Mouse (Mus musculus) adrenal gland, postnatal 25 days (tissue): Measurements from ENCODE around the gene Dao. TPM values are rescaled to one million over a fixed set of nuclear protein-coding genes. Genes with fewer than 3 reads are reported as not detected.
A peak's percentile ranks its signal among the peaks of the same experiment; 100 is the strongest.

ENCODE experiments used
- DNase-seq: peaks from one replicate; pipeline ENCODE4 v3.0.0; 2021; ENCODE audit warnings: mixed read lengths
- long read RNA-seq: library from polyadenylated mRNA; stranded (forward); transcript quantifications from one replicate; pipeline ENCODE4 v2.0.0, GENCODE M21; 2021
- total RNA-seq: library from RNA; stranded (reverse); gene quantifications from 2 replicates; pipeline ENCODE4 v1.2.3, GENCODE M21; 2021

Dao gene
- total RNA-seq = not detected in 2 replicates
- long read RNA-seq = 0 reads

DNA sequence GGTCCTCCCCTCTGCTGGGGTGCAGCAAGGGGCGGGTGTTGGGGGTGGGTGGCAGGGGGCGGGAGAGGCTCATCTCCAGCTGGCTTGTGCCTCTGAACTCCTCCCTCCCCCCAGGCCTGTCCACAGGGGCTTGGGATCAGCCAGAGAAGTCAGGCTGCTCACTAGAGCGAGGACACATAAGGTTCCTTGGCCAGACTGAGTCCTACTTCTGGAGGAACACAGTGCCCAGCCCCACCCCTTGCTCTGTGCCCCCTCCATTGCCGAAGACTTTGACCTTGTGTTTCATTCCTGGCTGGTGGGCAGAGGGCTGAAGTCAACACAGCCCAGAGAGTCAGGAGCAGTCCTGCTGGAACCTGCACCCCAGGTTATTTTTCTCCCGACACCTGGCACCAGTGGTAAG is at the start of gene Dao:
Dao (plus strand) TSS at position 162 of the 400 bp plus-strand sequence.
- DNase-seq = no peak

GRCm38 (mm10) chr5:113954421-113954820 is 49.1 kb upstream of the Dao start:
- peak; percentile 84 for DNase-seq

GRCm38 (mm10) chr5:113955281-113955680 is 48.2 kb upstream of the Dao start:
- DNase-seq = no peak

GRCm38 (mm10) chr5:113955691-113956090 is 47.8 kb upstream of the Dao start:
- no peak for DNase-seq

DNA sequence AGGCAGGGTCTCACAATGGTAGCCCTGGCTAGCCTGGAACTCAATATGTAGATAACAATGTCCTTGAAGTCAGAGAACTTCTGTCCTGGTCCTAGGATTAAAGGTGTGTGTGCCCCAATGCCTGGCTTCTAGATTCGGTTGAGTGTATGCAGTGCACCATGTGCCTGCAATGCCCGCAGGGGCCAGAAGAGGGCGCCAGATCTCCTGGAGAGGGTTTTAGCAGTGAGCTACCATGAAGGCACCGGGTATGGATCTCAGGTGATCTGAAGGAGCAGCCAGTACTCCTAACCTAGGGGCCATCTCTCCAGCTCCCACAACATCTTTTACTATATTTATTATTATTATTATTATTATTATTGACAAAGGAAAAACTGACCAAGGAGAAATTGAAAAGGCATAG is 47.0 kb upstream of the Dao start:
- peak; percentile 89 for DNase-seq

GRCm38 (mm10) chr5:113959039-113959438 is 44.5 kb upstream of the Dao start:
- DNase-seq = no peak

GRCm38 (mm10) chr5:113960416-113960815 is 43.1 kb upstream of the Dao start:
- no peak for DNase-seq

- DNase-seq = no peak
These were observed 41.7 kb upstream of the Dao start for GRCm38 (mm10) chr5:113961776-113962175.

- no peak for DNase-seq
These were observed 38.5 kb upstream of the Dao start for GRCm38 (mm10) chr5:113964972-113965371.

- DNase-seq = no peak
These were observed 37.8 kb upstream of the Dao start for GRCm38 (mm10) chr5:113965659-113966185.

GRCm38 (mm10) chr5:113966452-113967150 is 36.9 kb upstream of the Dao start:
- no peak for DNase-seq

GRCm38 (mm10) chr5:113968371-113968770 is 35.1 kb upstream of the Dao start:
- DNase-seq = no peak

DNA sequence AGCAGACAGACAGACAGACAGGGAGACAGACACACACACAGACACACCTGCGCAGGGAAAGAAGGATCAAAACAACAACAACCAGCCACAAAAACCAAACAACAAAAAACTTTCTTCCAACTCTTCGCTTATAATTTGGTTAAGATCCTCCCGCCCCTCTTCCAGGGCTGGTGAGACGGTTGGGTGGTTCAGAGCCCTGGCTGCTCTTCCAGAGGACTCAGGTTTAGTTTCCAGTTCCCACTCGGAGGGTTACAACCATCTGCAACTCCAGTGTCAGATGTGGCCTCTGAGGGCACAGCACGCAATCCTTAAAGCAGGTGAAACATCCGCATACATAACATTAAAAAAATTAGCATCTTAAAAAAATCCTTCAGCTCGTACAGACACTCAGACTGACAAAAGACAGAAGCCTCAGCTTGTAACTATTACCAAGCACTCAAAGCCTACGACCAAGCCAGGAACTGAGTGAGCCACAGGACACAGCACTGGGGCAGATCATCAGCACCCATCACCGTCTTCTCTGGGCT is 32.0 kb upstream of the Dao start:
- DNase-seq = no peak

DNA sequence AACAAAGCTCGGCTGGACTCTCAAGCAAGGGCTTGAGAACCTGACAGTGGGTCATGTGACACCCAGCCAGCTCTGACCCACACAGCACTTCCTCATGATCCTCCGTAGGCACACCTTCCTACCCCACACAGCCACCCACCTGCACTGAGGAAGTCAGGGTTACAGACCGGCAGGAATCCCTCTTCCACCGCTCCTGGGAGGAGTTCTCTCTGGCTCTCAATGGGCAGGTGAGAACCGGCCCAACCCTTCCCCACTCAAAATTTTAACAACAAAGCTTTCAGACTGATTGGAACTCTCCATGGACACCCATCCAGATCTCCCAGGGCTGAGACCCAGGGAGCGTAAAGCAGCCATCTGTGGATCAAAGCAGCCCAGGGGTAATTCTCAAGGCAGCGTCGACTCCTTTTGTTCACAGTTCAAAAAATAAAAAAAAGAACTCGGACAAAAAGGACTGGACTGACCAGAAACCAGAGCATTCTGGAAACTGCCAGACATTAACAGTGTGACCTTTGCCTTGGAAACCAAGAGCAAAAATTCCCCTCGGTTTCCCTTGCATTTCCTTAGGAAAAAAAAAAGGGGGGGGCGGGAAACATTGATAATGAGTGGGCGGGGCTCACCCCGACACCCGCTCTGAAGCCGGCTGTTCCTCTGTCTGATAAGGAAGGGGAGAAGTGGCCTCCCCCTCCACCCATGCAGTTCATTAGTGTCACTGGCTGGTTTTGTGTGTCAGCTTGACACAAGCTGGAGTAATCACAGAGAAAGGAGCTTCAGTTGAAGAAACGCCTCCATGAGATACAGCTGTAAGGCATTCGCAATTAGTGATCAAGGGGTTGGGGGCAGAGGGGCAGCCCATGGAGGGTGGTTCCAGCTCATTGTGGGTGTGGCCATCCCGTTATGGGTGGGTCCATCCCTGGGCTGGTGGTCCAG is 30.7 kb upstream of the Dao start:
- DNase-seq = no peak

DNA sequence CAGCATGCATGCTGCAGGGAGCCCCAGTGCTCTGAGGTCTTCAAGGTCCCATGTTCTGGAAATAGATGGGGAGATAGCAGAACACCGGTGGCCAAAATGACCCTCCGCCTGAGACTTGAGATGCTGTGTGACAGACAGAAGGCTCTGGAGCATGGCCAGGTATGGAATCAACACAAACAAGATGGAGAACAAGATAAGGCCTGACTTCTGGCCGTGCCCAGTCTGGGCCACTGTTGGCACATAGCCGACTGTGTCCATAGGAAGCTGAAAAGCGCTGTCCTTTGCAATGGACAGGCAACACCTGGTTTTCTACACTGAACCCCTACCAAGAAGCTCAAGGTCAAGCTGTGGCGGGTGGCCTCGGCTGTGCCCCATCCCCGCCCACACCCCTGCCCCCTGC is 29.7 kb upstream of the Dao start:
- no peak for DNase-seq

DNA sequence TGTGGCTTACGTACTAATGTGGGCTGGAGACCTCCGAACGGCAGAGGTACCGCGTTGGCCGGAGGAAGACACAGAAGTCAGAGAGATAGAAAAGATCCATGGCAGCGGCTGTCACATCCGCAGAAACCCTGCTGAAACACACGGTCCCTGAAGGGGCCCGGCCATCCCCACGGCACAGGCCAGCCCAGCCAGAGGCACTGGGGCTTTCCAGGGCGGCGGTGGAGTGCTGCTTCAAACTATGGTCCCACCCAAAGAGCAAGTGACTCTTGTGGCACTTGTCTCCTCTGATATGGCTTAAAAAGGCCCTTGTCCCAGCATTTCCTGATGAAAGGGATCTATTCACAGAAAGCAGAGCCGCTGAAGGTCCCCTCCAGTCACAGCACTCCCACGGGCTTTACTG is 28.9 kb upstream of the Dao start:
- DNase-seq = no peak

DNA sequence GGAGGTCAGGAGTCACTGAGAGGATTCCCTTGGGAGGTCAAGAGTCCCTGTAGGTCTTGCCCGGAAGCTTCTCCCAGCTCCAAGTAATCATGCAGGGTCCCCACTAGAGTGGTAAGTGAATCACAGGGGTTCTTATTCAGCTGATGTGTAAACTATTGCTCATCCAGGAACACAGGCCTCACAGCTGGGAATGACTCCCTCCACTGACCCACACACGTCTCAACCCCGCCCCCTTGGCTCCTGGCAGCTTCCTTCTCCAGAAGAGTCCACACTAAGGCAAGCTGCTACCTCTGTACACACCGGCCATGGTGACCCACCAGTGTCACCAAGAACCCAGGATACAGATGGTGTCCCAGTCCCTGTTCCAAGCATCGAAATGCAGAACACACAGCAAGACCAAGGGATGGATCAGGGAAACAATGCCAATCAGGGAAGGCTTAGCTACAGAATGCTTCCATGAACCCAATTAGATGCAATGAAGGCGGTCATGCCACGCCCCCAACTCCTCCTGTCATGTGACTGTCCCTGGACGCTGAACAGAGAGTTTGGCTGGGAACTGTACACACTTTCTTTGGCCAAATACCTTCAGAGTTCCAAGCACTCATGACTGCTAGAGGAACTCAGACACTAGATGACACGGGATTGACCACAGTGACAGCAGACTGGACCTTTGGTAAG is 27.8 kb upstream of the Dao start:
- DNase-seq = peak; percentile 73

- DNase-seq = no peak
These were observed 26.9 kb upstream of the Dao start for GRCm38 (mm10) chr5:113976597-113976996.

GRCm38 (mm10) chr5:113977309-113977708 is 26.2 kb upstream of the Dao start:
- no peak for DNase-seq

DNA sequence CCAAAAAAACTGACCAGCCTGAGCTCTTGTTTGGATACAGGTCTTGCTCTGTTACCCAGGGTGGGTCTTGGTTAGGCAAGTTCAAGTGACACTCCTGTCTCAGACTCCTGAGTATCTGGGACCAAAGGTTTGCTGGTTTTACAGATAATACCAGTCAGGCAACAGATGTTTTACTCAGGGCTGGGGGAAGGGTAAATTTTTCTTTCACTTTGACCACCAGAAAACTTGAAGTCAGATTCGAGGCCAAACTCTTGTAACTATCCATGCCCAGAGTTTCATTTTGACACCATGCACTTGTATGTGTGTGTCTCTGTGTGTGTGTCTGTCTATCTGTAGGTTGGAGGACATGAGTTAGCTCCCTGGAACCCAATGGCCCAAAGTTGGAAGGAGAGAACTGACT is 23.0 kb upstream of the Dao start:
- no peak for DNase-seq

DNA sequence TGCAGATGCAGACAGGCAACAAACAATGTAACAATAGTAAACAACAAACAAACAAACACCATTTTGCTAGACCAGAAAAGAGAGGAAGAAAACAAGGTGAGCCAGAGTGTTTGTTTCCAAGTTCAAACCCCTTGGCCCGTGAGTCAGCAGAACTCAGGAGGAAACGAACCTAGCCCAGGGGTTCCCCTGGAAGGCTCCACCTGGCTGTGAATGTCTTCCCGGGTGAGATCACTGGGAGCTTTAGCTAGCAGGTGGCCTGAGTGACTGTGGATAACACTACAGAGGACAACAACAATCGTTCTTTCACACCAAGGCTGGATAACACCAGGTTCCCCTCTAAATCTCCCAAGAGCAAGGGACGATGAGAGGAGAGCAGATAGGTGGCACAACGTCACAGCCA is 22.3 kb upstream of the Dao start:
- no peak for DNase-seq

DNA sequence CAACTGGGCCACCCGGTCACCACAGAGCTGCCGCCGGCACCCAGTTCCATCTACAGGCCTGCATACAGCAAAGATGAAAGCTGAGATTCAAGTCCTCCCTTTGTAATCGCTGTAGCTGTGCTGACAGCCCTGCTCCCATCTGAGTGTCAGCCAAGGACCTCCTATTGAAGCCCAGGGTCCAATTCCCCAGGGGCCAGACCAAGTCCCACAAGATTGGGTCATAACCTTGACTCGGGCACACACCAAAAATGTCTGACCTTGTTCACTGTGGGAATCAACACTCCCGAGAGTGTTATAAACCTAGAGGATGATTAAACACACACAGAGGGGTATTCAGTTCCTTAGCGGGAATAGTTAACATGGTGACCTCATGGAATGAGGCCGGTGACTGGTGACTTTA is 21.7 kb upstream of the Dao start:
- no peak for DNase-seq
